Mouse (Mus musculus) stomach, postnatal 0 days (tissue): ENCODE measurements around the gene Rpusd1. TPM values are rescaled to one million over a fixed set of nuclear protein-coding genes. Genes with fewer than 3 reads are reported as not detected.

Experiments used
- ATAC-seq: fragments of 200-750 bp; cut with Nextera tagmentation; 2 replicates; pipeline ENCODE4 v1.8.0; 2017; ENCODE audit not compliant: low FRiP score, low TSS enrichment
- DNase-seq: peaks from one replicate; pipeline ENCODE4 v3.0.0-alpha.2; 2016; ENCODE audit warnings: low spot score
- H3K27ac ChIP-seq: fragments of 300-500 bp; sonication (generic); replicated peaks from 2 replicates; pipeline ENCODE4 v1.5.1; 2014; ENCODE audit warnings: mild to moderate bottlenecking, control low read depth
- H3K27me3 ChIP-seq: fragments of 300-500 bp; sonication (generic); 2 replicates; pipeline ENCODE4 v1.6.1; 2014; ENCODE audit warnings: low read length; ENCODE audit not compliant: control insufficient read depth, insufficient read depth
- H3K36me3 ChIP-seq: fragments of 300-500 bp; sonication (generic); 2 replicates; pipeline ENCODE4 v1.6.1; 2014; ENCODE audit warnings: low read length, mixed read lengths; ENCODE audit not compliant: control insufficient read depth, insufficient read depth
- H3K4me1 ChIP-seq: fragments of 300-500 bp; sonication (generic); replicated peaks from 2 replicates; pipeline ENCODE4 v1.6.1; 2014; ENCODE audit warnings: antibody characterized with exemption; ENCODE audit not compliant: control insufficient read depth, insufficient read depth
- H3K4me2 ChIP-seq: fragments of 300-500 bp; sonication (generic); replicated peaks from 2 replicates; pipeline ENCODE4 v1.6.1; 2014; ENCODE audit warnings: low read depth, mild to moderate bottlenecking, control low read depth, moderate library complexity
- H3K4me3 ChIP-seq: fragments of 300-500 bp; sonication (generic); 2 replicates; pipeline ENCODE4 v1.5.1; 2014; ENCODE audit warnings: low read depth, low read length, control low read depth
- H3K9ac ChIP-seq: fragments of 300-500 bp; sonication (generic); 2 replicates; pipeline ENCODE4 v1.6.1; 2014; ENCODE audit warnings: mild to moderate bottlenecking, low read length, control low read depth, mixed read lengths
- H3K9me3 ChIP-seq: fragments of 300-500 bp; sonication (generic); 2 replicates; pipeline ENCODE4 v1.6.1; 2016; ENCODE audit warnings: low read length; ENCODE audit not compliant: control insufficient read depth
- CTCF ChIP-seq: IDR thresholded peaks from 2 replicates; pipeline ENCODE4 v1.5.1; 2016; ENCODE audit warnings: antibody characterized with exemption, low read depth, mild to moderate bottlenecking, moderate library complexity
- EP300 ChIP-seq: optimal IDR thresholded peaks from 2 replicates; pipeline ENCODE3; 2016; ENCODE audit warnings: antibody characterized with exemption
- WGBS: fragments of 180-500 bp; shearing (Covaris S2); extraction: QIAGEN DNeasy Blood & Tissue Kit; methylation state at CpG from one replicate; pipeline ENCODE4 v1.1.7; 2014; 5-methylcytosine and 5-hydroxymethylcytosine counted together
- polyA plus RNA-seq: library from polyadenylated mRNA; unstranded; fragments of >200 nt; fragmentation: Nextera tagmentation; extraction: Ambion mirVana; gene quantifications from 2 replicates; pipeline ENCODE4 v1.2.1, GENCODE M21; 2015

Rpusd1 gene
- 10.3 and 10.5 TPM in 2 replicates for polyA plus RNA-seq

DNA sequence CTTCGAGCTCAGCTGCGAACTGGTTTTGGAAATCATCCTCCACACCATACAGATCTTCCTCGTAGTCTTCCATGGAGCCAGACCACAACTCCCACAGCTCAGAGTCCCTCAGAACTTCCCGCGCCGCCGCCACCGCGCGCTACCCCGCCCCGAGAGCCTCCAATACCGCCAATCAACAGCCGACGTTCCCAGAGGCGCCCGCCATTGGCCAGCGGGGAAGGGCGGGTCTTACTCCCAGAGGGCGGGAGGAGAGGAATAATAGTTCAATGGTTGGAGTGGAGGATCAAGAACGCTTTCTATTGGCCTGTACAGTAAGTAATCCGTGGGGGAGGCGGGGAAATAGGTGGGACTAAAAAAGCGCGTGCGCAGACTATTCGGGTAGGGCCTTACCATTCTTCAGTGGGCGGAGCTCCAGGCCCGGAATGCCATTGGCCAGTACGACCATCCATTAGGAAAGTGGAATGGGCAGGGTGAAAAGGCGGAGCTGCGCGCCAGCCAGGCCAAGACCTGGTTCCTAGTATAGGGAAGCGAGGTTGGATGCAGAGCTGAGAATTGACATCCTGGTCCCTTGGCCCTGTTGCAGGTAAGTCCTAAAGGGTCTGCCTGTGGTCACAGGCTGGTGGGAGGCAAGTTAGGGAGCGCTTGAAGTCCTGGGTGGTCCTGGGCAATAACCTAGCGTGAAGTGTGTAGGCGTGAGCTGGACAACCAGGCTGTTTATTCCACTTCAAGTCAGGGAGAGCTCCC is at the start of gene Rpusd1, which contains the start of gene Chtf18:
Gene Rpusd1, plus strand, starts transcription at position 406 of the 744 bp plus-strand sequence.
Gene Chtf18, minus strand, starts transcription at position 155 of the 744 bp plus-strand sequence.
- WGBS, result under 1% methylated on average over 37 of the region's 37 CpGs
- ATAC-seq (peak; percentile 99), DNase-seq (peak; percentile 99)
- Histone ChIP-seq H3K36me3 (no peaks in the 10 kb centered on the region), H3K27ac (no peak within 1 kb of the TSS), H3K4me1 (peaks cover 4% of the 10 kb centered on the region), H3K4me3 (peak within 1 kb of the TSS; percentile 54), H3K9ac (peak within 1 kb of the TSS; percentile 83), H3K9me3 (no peaks in the 10 kb centered on the region), H3K4me2 (peak within 1 kb of the TSS; percentile 92), H3K27me3 (no peaks in the 10 kb centered on the region)
- TF ChIP-seq CTCF, result no peak
- no peak for TF ChIP-seq EP300

DNA sequence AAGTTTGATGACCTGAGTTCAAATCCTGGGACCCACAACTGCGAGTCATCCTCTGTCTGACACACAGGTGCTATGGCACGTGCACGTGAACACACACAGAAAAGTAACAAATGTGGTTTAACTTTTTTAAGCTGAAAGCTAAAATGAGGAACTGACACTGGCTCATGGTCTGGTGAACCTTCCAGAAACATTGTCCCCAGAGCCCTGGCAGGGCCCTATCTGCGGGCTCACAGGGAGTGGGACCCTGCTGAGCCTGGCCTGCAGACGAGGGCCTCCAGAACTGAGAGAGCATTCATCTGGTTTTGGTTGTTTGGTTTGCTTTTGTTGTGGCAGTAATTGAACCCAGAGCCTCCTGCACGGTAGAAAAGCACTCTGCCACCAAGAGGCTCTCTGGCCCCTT is 49.5 kb upstream of the Rpusd1 start:
- H3K4me2 ChIP-seq, result no peak overlapping the region
- H3K36me3 ChIP-seq, result no peaks in the 10 kb centered on the region
- DNase-seq, result no peak
- no peak overlapping the region for H3K27ac ChIP-seq
- no peak overlapping the region for H3K4me3 ChIP-seq
- no peak overlapping the region for H3K9ac ChIP-seq
- H3K4me1 ChIP-seq, result no peaks in the 10 kb centered on the region
- TF ChIP-seq EP300, result no peak
- TF ChIP-seq CTCF, result no peak
- H3K27me3 ChIP-seq, result no peaks in the 10 kb centered on the region
- no peak for ATAC-seq
- no peaks in the 10 kb centered on the region for H3K9me3 ChIP-seq
- WGBS, result 70% methylated on average over 6 of the region's 6 CpGs

DNA sequence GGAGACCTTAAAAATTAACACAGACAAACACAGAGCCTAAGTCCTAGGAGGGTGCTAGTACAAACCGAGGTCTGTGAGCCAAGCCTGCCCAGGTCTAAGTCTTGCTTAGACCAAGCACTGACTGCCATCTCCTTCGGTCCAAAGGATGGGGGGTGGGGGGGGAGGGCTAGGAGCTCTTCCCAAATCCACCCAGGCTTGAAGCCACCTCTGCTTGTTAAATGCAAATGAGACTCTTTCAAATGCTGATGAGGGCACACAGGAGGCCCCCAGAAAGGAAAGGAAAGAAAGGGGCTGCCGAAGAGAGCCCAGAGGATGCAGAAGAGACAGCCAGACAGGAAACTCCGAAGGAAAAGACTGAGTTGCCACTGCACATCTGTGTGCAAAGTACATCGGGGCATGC is 47.7 kb upstream of the Rpusd1 start:
- 22% methylated on average over 5 of the region's 5 CpGs for WGBS

DNA sequence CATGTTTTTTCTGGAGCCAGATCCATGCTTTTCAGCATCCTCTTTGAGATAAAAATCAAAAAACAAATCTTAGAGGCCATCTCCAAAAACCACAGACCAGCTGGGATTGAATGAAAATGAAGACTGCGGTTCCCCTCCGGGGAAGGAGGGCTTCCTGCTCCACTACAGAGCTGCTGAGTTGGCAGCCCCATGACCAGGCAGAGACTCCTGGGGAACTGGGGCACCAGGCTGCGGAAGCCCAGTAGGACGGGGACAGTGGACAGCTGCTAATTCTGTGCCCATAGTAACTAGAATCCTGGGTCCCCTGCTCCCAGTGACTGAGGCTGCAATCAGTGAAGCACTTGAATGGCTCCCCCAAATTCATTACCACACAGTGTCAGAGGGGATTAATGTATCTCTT is 45.8 kb upstream of the Rpusd1 start:
- H3K27ac ChIP-seq, result no peak overlapping the region
- no peak for DNase-seq
- 74% methylated on average over 4 of the region's 4 CpGs for WGBS

More for the DNA sequence above, 47.7 kb upstream of the Rpusd1 start:
- no peak for TF ChIP-seq CTCF
- no peak for TF ChIP-seq EP300
- Histone ChIP-seq H3K9me3 (no peaks in the 10 kb centered on the region), H3K4me2 (no peak overlapping the region), H3K9ac (no peak overlapping the region), H3K27me3 (no peaks in the 10 kb centered on the region), H3K4me1 (no peaks in the 10 kb centered on the region), H3K36me3 (no peaks in the 10 kb centered on the region), H3K4me3 (no peak overlapping the region), H3K27ac (no peak overlapping the region)
- DNase-seq, result no peak
- ATAC-seq, result no peak

DNA sequence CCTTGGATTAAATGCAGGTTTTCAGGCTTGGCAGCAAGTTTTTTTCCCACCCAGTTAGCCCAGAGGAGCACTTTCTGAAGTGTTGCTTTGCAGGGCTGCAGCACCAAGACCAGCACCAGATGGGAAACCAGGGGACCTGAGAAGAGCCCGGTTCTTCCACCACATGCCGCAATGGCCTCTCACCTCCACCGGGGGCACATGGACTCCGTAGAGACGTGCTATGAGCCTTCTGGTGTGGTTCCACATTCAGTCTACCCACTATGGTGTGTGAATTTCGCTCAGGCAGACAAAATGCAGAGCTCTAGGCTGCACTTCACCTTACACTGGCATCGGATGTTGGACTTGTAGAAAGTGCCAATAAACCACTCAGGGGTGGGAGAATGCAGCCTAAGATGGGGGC is 41.1 kb upstream of the Rpusd1 start:
- no peaks in the 10 kb centered on the region for H3K9me3 ChIP-seq
- 47% methylated on average over 7 of the region's 7 CpGs for WGBS
- TF ChIP-seq EP300 (no peak), CTCF (peak; percentile 58)
- DNase-seq, result no peak
- no peak overlapping the region for H3K4me2 ChIP-seq
- no peak overlapping the region for H3K9ac ChIP-seq
- H3K27me3 ChIP-seq, result no peaks in the 10 kb centered on the region
- H3K4me3 ChIP-seq, result no peak overlapping the region
- no peak overlapping the region for H3K27ac ChIP-seq
- no peaks in the 10 kb centered on the region for H3K4me1 ChIP-seq
- ATAC-seq, result no peak
- no peaks in the 10 kb centered on the region for H3K36me3 ChIP-seq

More for the DNA sequence above, 45.8 kb upstream of the Rpusd1 start:
- Histone ChIP-seq H3K27me3 (no peaks in the 10 kb centered on the region), H3K9ac (no peak overlapping the region), H3K9me3 (no peaks in the 10 kb centered on the region), H3K4me3 (no peak overlapping the region), H3K4me1 (no peaks in the 10 kb centered on the region), H3K36me3 (no peaks in the 10 kb centered on the region), H3K4me2 (no peak overlapping the region)
- no peak for TF ChIP-seq EP300
- ATAC-seq, result no peak

DNA sequence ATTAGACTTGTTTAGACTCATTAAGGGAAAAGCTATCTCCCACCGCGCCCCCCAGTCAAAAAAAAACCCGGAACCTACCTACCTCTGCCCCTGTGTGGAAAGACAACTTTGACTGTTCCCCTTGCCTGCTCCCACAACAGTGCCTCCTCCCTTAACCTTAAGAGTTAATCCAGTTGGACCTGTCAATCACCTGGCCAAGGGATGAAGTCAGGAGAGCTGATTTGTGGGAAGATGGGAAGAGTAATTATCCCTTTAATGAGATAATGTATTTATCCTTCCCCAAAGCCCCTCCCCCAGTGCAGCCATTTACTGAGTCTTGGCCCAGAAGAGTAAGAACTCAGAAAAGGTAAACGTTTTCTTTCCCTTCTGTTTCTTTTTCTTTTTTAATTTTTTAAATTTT is 38.5 kb upstream of the Rpusd1 start:
- no peak for ATAC-seq
- H3K9ac ChIP-seq, result no peak overlapping the region
- no peak for DNase-seq
- H3K27ac ChIP-seq, result no peak overlapping the region
- H3K36me3 ChIP-seq, result no peaks in the 10 kb centered on the region
- H3K4me1 ChIP-seq, result no peaks in the 10 kb centered on the region
- WGBS, result 83% methylated on average over 4 of the region's 4 CpGs
- H3K4me3 ChIP-seq, result no peak overlapping the region
- TF ChIP-seq CTCF (no peak), EP300 (no peak)
- no peak overlapping the region for H3K4me2 ChIP-seq
- H3K27me3 ChIP-seq, result no peaks in the 10 kb centered on the region
- no peaks in the 10 kb centered on the region for H3K9me3 ChIP-seq
